Mouse (Mus musculus): ENCODE measurements around the gene Ogfod2.

GRCm38 (mm10) chr5:124152734-124153133, 40.6 kb downstream of the Ogfod2 start:
- TF ChIP-seq CTCF (IDR thresholded peaks at IDR 0.05; ENCODE audit: extremely low read depth, insufficient read depth, insufficient read length, insufficient replicate concordance) = no peak
- no peak for TF ChIP-seq POLR2A (IDR thresholded peaks at IDR 0.05; ENCODE audit: low read depth, low read length)

Measured in spleen, adult 2 months (tissue).